Mouse (Mus musculus) heart, embryonic 11.5 days (tissue): Measurements from ENCODE around the gene Lrfn5. TPM values are rescaled to one million over a fixed set of nuclear protein-coding genes. Genes with fewer than 3 reads are reported as not detected.

Experiments
- ATAC-seq: fragments of 200-750 bp; cut with Nextera tagmentation; replicated peaks from 2 replicates; pipeline ENCODE4 v1.8.0; 2017; ENCODE audit warnings: moderate library complexity; ENCODE audit not compliant: insufficient number of reproducible peaks, low FRiP score, low TSS enrichment
- H3K27ac ChIP-seq: fragments of 300-500 bp; sonication (generic); 2 replicates; pipeline ENCODE4 v1.5.1; 2014; ENCODE audit warnings: mild to moderate bottlenecking, low read depth, low read length
- H3K27me3 ChIP-seq: fragments of 300-500 bp; sonication (generic); 2 replicates; pipeline ENCODE4 v1.6.1; 2014; ENCODE audit warnings: mild to moderate bottlenecking, low read length, mixed read lengths; ENCODE audit not compliant: control insufficient read depth, insufficient read depth
- H3K36me3 ChIP-seq: fragments of 300-500 bp; sonication (generic); 2 replicates; pipeline ENCODE4 v1.6.1; 2014; ENCODE audit warnings: mild to moderate bottlenecking, low read length, moderate library complexity, mixed read lengths; ENCODE audit not compliant: control insufficient read depth, insufficient read depth
- H3K4me1 ChIP-seq: fragments of 300-500 bp; sonication (generic); 2 replicates; pipeline ENCODE4 v1.6.1; 2014; ENCODE audit warnings: low read length; ENCODE audit not compliant: control insufficient read depth, insufficient read depth
- H3K4me2 ChIP-seq: fragments of 300-500 bp; sonication (generic); 2 replicates; pipeline ENCODE4 v1.6.1; 2014; ENCODE audit warnings: mild to moderate bottlenecking, moderate library complexity
- H3K4me3 ChIP-seq: fragments of 300-500 bp; sonication (generic); 2 replicates; pipeline ENCODE4 v1.5.1; 2014; ENCODE audit warnings: low read depth, low read length
- H3K9ac ChIP-seq: fragments of 300-500 bp; sonication (generic); 2 replicates; pipeline ENCODE4 v1.6.1; 2014; ENCODE audit warnings: mild to moderate bottlenecking, low read depth, low read length, moderate library complexity
- H3K9me3 ChIP-seq: fragments of 300-500 bp; sonication (generic); replicated peaks from 2 replicates; pipeline ENCODE4 v1.6.1; 2016; ENCODE audit warnings: low read length; ENCODE audit not compliant: control insufficient read depth
- WGBS: fragments of 180-500 bp; shearing (Covaris S2); extraction: QIAGEN DNeasy Blood & Tissue Kit; methylation state at CpG from one replicate; pipeline ENCODE4 v1.1.7; 2014; ENCODE audit not compliant: insufficient replicate concordance; 5-methylcytosine and 5-hydroxymethylcytosine counted together
- polyA plus RNA-seq: library from polyadenylated mRNA; unstranded; fragments of >200 nt; fragmentation: Nextera tagmentation; extraction: Ambion mirVana; gene quantifications from 2 replicates; pipeline ENCODE4 v1.2.1, GENCODE M21; 2014

Gene Lrfn5
- 0.30 and 0.34 TPM in 2 replicates for polyA plus RNA-seq

- H3K4me1 ChIP-seq = peaks cover 6% of the 10 kb centered on the region; the same call in 1 of the 2 replicates
- H3K9me3 ChIP-seq = no peaks in the 10 kb centered on the region
- peak; percentile 82 for ATAC-seq
- H3K9ac ChIP-seq = peak within 1 kb of the TSS; percentile 52; the same call in 1 of the 2 replicates
- H3K4me3 ChIP-seq = peak within 1 kb of the TSS; percentile 62
- no peak within 1 kb of the TSS for H3K27ac ChIP-seq
- no peaks in the 10 kb centered on the region for H3K36me3 ChIP-seq
- peak within 1 kb of the TSS; percentile 85 for H3K4me2 ChIP-seq
- under 1% methylated on average over 40 of the region's 50 CpGs for WGBS
- peaks cover 29% of the 10 kb centered on the region for H3K27me3 ChIP-seq
Observed at GRCm38 (mm10) chr12:61522829-61523370, at the start of gene Lrfn5. Lrfn5 (plus strand) TSS chr12:61523150.

DNA sequence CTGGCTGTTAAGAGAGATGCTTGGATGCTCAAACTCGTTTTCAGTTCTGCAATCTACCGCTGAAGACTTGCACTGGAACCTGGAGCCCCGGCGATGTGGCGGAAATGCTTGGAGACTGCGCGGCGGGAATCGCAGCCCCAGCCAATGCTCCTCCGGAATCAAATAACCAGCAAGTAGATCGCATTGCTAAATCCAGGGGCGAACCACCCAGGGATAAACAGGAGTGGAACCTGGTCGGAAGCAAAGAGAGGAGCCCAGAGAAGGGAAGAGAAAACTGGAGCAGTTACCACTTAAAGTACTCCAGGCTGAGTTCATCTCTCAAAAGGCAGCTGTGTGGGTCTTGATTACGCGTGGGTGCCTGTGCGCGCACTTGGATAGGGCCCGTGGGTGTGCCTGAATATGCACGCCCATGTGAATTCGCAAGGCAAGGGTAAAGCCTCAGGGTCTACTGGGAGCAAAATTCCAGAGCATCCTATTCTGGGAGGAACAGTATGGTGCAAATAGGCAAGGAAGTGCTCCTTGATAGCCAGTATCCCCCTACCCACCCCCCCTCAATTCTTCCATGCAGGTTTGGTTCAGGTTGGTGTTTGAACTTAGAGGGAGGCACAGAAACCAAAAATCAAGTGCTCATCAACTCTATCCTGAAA, 1.3 kb upstream of the Lrfn5 start:
- no peak overlapping the region for H3K9ac ChIP-seq
- no peak overlapping the region for H3K27ac ChIP-seq
- peaks cover 29% of the 10 kb centered on the region for H3K27me3 ChIP-seq
- peak overlapping the region; percentile 25 for H3K4me3 ChIP-seq
- peaks cover 6% of the 10 kb centered on the region; the same call in 1 of the 2 replicates for H3K4me1 ChIP-seq
- peak overlapping the region; percentile 49 for H3K4me2 ChIP-seq
- ATAC-seq = no peak
- H3K9me3 ChIP-seq = no peaks in the 10 kb centered on the region
- no peaks in the 10 kb centered on the region for H3K36me3 ChIP-seq
- WGBS = 5% methylated on average over 20 of the region's 20 CpGs

- peak; percentile 19; the same call in 1 of the 2 replicates for ATAC-seq
- no peak overlapping the region for H3K9ac ChIP-seq
- WGBS = 3% methylated on average over 6 of the region's 6 CpGs
Observed at GRCm38 (mm10) chr12:61522148-61522828, 662 bp upstream of the Lrfn5 start.

DNA sequence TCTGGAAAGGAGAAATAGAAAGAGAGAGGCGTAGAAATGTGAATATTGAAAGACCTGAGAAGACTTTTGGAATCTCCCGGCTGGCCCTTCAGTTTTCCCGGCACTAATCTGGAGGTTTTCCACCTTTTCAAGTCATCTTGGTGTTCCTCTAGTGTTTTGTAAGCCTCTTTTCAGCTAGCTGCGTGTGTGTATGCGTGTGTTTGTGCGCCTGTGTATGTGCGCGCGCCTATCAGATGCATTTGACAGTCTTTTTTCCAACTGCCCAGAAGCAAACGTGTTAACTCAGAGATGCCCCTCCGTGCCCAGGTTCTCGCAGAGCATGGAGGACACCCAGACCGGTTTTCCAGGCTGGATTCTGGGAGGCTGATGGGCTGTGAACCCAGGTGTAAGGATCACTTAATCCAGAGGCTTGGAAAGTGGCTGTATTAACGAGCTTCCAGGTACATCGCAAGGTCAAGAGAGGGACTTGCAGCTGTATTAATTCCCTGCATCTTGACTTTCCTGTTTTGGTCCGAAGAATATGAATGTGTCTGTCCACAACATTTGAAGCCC, 757 bp downstream of the Lrfn5 start:
- Histone ChIP-seq H3K27me3 (peaks cover 29% of the 10 kb centered on the region), H3K4me3 (peak overlapping the region; percentile 62), H3K27ac (no peak overlapping the region), H3K36me3 (no peaks in the 10 kb centered on the region), H3K9ac (0 out of 2 replicates have a peak overlapping the region, but pooled peaks have one; percentile 52), H3K4me2 (peak overlapping the region; percentile 85), H3K9me3 (no peaks in the 10 kb centered on the region), H3K4me1 (peaks cover 6% of the 10 kb centered on the region; the same call in 1 of the 2 replicates)
- 4% methylated on average over 16 of the region's 16 CpGs for WGBS
- no peak; the same call in 1 of the 2 replicates for ATAC-seq

More at GRCm38 (mm10) chr12:61522148-61522828, 662 bp upstream of the Lrfn5 start:
- Histone ChIP-seq H3K27me3 (peaks cover 29% of the 10 kb centered on the region), H3K4me1 (peaks cover 6% of the 10 kb centered on the region; the same call in 1 of the 2 replicates), H3K4me3 (peak overlapping the region; percentile 62), H3K9me3 (no peaks in the 10 kb centered on the region), H3K36me3 (no peaks in the 10 kb centered on the region), H3K27ac (no peak overlapping the region), H3K4me2 (peak overlapping the region; percentile 85)

GRCm38 (mm10) chr12:61524183-61524651, 1.3 kb downstream of the Lrfn5 start:
- H3K9ac ChIP-seq = no peak overlapping the region
- H3K27me3 ChIP-seq = peaks cover 29% of the 10 kb centered on the region
- WGBS = under 1% methylated on average over 33 of the region's 33 CpGs
- H3K9me3 ChIP-seq = no peaks in the 10 kb centered on the region
- peaks cover 6% of the 10 kb centered on the region; the same call in 1 of the 2 replicates for H3K4me1 ChIP-seq
- H3K36me3 ChIP-seq = no peaks in the 10 kb centered on the region
- ATAC-seq = no peak
- peak overlapping the region; percentile 85 for H3K4me2 ChIP-seq
- H3K27ac ChIP-seq = no peak overlapping the region
- peak overlapping the region; percentile 62 for H3K4me3 ChIP-seq

- Histone ChIP-seq H3K27ac (no peak overlapping the region), H3K4me3 (no peak overlapping the region), H3K9me3 (no peaks in the 10 kb centered on the region), H3K4me1 (peaks cover 6% of the 10 kb centered on the region; the same call in 1 of the 2 replicates), H3K27me3 (peaks cover 22% of the 10 kb centered on the region), H3K9ac (no peak overlapping the region), H3K36me3 (no peaks in the 10 kb centered on the region), H3K4me2 (peak overlapping the region; percentile 35; the same call in 1 of the 2 replicates)
- peak; percentile 52; the same call in 1 of the 2 replicates for ATAC-seq
- under 1% methylated on average over 9 of the region's 9 CpGs for WGBS
Observed at GRCm38 (mm10) chr12:61526199-61526598, 3.2 kb downstream of the Lrfn5 start.

GRCm38 (mm10) chr12:61579949-61580348, 57.0 kb downstream of the Lrfn5 start:
- H3K9ac ChIP-seq = no peak overlapping the region
- peak; percentile 68 for ATAC-seq
- H3K4me2 ChIP-seq = no peak overlapping the region
- no peaks in the 10 kb centered on the region for H3K36me3 ChIP-seq
- 43% methylated on average over 5 of the region's 5 CpGs for WGBS
- no peaks in the 10 kb centered on the region for H3K27me3 ChIP-seq
- H3K27ac ChIP-seq = no peak overlapping the region
- no peak overlapping the region for H3K4me3 ChIP-seq
- no peaks in the 10 kb centered on the region for H3K9me3 ChIP-seq
- H3K4me1 ChIP-seq = no peaks in the 10 kb centered on the region

- no peak for ATAC-seq
- H3K9ac ChIP-seq = no peak overlapping the region
- no peak overlapping the region for H3K4me3 ChIP-seq
- H3K4me2 ChIP-seq = no peak overlapping the region
- H3K4me1 ChIP-seq = no peaks in the 10 kb centered on the region
- no peak overlapping the region for H3K27ac ChIP-seq
- H3K36me3 ChIP-seq = no peaks in the 10 kb centered on the region
- no peaks in the 10 kb centered on the region for H3K27me3 ChIP-seq
- H3K9me3 ChIP-seq = no peaks in the 10 kb centered on the region
Observed at GRCm38 (mm10) chr12:61600305-61600704, 77.4 kb downstream of the Lrfn5 start.
